Mouse (Mus musculus): ENCODE results near the gene 1700024P04Rik.

GRCm38 (mm10) chr13:98941829-98942343 lies 42.5 kb downstream of the 1700024P04Rik start:
- no peak for TF ChIP-seq CTCF (IDR thresholded peaks at IDR 0.05; ENCODE audit: insufficient read depth, low read length)
- no peak for TF ChIP-seq POLR2A (IDR thresholded peaks at IDR 0.05; ENCODE audit: borderline replicate concordance, extremely low read depth, low read depth, low read length)

Data from lung, adult 2 months (tissue).